Mouse (Mus musculus): ENCODE results near the gene Wdr45.

Gene Wdr45

DNA sequence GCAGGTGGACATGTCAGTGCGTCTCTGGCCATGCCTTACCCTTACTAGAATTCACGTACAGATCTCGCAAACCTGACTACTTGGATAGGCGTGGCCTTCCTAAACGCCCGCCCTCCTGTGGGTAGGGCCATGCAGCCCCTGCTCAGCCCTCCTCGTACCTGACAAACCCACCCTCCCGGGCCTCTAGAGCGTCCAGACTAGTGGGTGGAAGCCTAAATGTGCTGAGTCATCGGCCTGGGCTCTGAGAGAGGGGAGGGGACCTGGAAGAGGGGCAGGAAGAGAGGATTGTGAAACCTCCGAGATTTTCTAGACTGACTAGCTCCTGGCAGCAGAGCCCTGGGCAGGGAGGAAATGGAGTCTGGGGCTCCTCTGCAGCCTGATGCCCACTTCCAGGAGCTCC, 51.6 kb downstream of the Wdr45 start:
- DNase-seq: peak; percentile 28

DNA sequence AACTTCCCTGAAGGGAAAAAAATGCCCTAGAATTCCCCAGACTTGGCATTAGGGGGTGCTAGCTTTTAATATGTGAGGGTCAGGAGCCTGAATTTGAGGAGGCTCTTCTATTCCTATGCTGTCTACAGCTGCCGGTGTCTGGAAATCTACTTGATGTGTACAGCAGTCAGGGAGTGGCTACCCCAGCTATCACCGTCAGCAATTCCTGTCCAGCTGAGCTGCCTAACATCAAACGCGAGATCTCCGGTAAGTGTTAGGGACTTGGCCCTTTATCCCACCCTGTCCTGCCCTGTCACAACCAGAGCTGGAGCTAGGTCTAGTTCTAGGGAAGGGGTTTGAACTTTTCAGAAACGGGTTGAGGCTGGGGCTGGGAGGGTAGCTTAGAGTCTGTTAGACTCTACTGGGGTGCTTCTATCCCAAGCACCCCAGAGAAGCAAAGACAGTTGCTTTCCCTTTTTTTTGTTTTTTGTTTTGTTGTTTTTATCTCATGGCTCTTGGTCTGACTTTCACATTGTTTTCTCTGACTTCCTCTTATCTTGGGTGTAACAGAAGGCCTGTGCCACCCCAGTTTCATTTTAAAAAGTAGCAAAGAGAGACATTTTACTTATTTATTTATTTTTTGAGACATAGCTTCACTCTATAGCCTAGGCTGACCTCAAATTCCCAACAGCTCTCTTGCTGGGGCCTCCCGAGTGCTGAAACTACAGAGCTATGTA, 55.3 kb downstream of the Wdr45 start:
- no peak for DNase-seq

DNA sequence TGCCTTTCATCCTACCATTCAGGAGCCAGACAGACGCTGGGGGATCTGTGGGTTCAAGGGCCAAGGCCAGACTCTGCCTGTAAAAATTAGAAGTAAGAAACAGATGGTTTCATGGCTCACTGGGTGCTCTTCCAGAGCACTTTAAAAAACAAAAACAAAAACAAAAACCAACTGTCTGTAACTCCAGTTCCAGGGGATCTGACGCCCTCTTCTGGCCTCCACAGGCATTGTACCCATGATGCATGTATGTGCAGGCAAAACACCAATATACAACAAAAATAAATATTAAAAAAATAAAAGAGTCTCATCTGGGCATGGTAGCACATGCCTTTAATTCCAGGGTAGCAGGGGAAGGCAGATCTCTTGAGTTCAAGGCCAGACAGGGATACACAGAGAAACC, 58.6 kb downstream of the Wdr45 start:
- DNase-seq: peak; percentile 52

DNA sequence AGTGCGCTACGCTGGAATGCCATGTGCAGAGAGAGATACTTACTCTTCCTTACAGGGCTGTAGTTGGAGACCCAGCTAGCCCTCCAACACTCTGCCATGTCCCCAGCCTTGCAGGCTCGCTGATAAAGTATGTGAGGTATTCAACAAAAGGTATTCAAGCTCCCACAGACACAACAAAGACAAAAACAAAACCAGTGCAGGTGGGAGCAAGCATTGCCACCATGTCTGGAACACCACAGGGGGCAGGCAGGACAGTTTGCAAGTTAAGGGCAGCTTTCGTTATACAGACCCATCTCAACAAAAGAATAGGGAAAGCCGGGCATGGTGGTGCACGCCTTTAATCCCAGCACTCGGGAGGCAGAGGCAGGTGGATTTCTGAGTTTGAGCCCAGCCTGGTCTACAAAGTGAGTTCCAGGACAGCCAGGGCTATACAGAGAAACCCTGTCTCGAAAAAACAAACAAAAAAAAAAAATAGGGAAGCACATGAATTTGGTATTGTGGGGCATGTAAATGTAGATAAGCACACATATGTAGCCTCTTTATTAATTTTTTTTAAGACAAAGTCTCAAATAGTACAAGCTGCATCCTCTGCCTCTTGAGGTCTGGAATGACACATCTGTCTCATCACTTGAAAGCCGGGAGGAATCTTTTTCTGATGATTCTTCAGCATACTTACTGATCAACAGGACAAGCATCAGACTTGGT, 61.5 kb downstream of the Wdr45 start:
- no peak for DNase-seq

DNA sequence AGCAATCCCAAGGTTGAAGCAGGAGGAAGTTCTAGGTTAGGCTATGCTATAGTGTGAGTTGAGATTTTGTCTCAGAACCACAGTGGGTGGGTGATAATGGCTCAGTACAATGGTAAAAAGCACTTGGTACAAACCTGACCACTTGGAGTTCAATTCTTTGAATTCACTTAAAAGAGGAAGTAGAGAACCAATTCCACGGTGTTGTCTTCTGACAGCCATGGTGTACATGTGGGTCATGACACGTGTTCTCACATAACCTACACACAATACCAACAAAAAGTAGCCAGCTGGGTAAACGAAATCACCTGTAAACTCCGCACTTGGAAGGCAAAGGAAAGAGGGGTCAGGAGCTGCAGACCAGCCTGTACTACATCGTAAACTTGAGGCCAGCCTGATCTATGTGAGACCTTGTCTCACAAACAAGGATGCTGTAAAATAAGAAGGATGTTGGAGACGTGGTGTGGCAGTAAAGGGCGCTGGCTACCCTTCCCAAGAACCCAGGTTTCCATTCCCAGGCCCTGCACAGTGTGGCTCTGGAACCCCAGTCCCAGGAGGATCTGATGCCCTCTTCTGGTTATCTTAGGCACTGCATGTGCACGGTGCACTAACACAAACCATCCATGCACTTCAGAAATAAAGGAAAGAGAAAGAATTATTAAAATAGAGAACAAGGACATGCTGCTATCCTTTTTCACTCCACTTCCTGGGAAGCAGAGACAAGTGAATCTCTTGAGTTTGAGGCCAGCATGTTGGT, 62.4 kb downstream of the Wdr45 start:
- peak; percentile 69 for DNase-seq

Data from thymus, postnatal 4 days (tissue).